16 mouse cellular contexts compared by ENCODE assay signal in genomic region chr10:64342702-64343379, GRCm38 (mm10).
DNase-seq lines count a peak whose midpoint lies in the region; ATAC-seq lines count a peak whose summit lies in the region.
"Had no signal": no experiment of that assay in that cellular context is flagged by ENCODE, and none has a peak within 500 bp of the region (broad histone marks: within the 10 kb centered on the region; RNA-seq: fewer than 3 reads in every experiment).

No protein-coding gene starts in this region.

- WGBS in kidney, embryonic 15.5 days, result 57% methylated on average over 4 of the region's 4 CpGs
- 42% methylated on average over 4 of the region's 4 CpGs for WGBS in embryonic facial prominence, embryonic 15.5 days
- WGBS in midbrain, embryonic 11.5 days, result 75% methylated on average over 4 of the region's 4 CpGs

- ATAC-seq in kidney, embryonic 15.5 days (replicated peaks; ENCODE audit: low FRiP score), result peak; percentile 75
- peak; percentile 43; the same call in 1 of the 2 replicates for ATAC-seq in embryonic facial prominence, embryonic 15.5 days (ENCODE audit: insufficient number of reproducible peaks, low FRiP score, low TSS enrichment, low read depth)
- no peak for ATAC-seq in midbrain, embryonic 11.5 days (ENCODE audit: low FRiP score)
- no peak for ATAC-seq in erythroblast, adult 5-6 weeks (replicated peaks; ENCODE audit: low FRiP score, poor library complexity, severe bottlenecking)
- ATAC-seq: activated CD4-positive, CD25-positive, alpha-beta regulatory T cell, adult 4 months; forebrain, postnatal 0 days; intestine, embryonic 16.5 days had no signal

- no peak overlapping the region for H3K4me3 ChIP-seq in kidney, embryonic 15.5 days (replicated peaks)
- H3K4me3 ChIP-seq in embryonic facial prominence, embryonic 15.5 days (replicated peaks), result no peak overlapping the region
- no peak overlapping the region for H3K4me3 ChIP-seq in midbrain, embryonic 11.5 days (ENCODE audit: low read depth, low read length)
- H3K4me3 ChIP-seq: hindbrain, embryonic 12.5 days; midbrain, embryonic 12.5 days had no signal

- no peak for DNase-seq in kidney, postnatal 25 days
- peak; percentile 15 for DNase-seq in 3T3-L1 (ENCODE audit: low read depth, low spot score)
- peak; percentile 24 to 49 for DNase-seq in left cerebral cortex, postnatal 36 days (ENCODE audit: low spot score in 2 of 2)
- no peak for DNase-seq in midbrain, embryonic 11.5 days (ENCODE audit: low spot score, missing footprints)
- no peak for DNase-seq in B cell, adult 2 months
- DNase-seq: cerebellum, adult 11 months; forebrain, postnatal 0 days; lung, postnatal 10 days had no signal

- H3K4me2 ChIP-seq in kidney, embryonic 15.5 days, result no peak overlapping the region
- H3K4me2 ChIP-seq in embryonic facial prominence, embryonic 15.5 days (replicated peaks), result no peak overlapping the region
- no peak overlapping the region for H3K4me2 ChIP-seq in midbrain, embryonic 11.5 days
- H3K4me2 ChIP-seq: hindbrain, embryonic 12.5 days; midbrain, embryonic 12.5 days had no signal

- H3K9ac ChIP-seq in kidney, embryonic 15.5 days, result no peak overlapping the region
- no peak overlapping the region for H3K9ac ChIP-seq in embryonic facial prominence, embryonic 15.5 days
- no peak overlapping the region for H3K9ac ChIP-seq in midbrain, embryonic 11.5 days (ENCODE audit: low read length)
- H3K9ac ChIP-seq: forebrain, postnatal 0 days; hindbrain, embryonic 12.5 days; liver, embryonic 14.5 days; midbrain, embryonic 12.5 days had no signal

- no peaks in the 10 kb centered on the region for H3K4me1 ChIP-seq in kidney, embryonic 15.5 days
- H3K4me1 ChIP-seq in embryonic facial prominence, embryonic 15.5 days, result no peaks in the 10 kb centered on the region
- no peaks in the 10 kb centered on the region for H3K4me1 ChIP-seq in midbrain, embryonic 11.5 days (ENCODE audit: control insufficient read depth, insufficient read depth, low read length)
- H3K4me1 ChIP-seq: hindbrain, embryonic 12.5 days; midbrain, embryonic 12.5 days had no signal

- H3K9me3 ChIP-seq in kidney, embryonic 15.5 days (replicated peaks), result no peaks in the 10 kb centered on the region
- no peaks in the 10 kb centered on the region for H3K9me3 ChIP-seq in embryonic facial prominence, embryonic 15.5 days (replicated peaks)
- H3K9me3 ChIP-seq in midbrain, embryonic 11.5 days (ENCODE audit: control insufficient read depth, low read length), result no peaks in the 10 kb centered on the region
- H3K9me3 ChIP-seq: hindbrain, embryonic 12.5 days; midbrain, embryonic 12.5 days had no signal

- intact Hi-C loops in left cerebral cortex, postnatal 36 days (cut with DNase I), result no loop called here

- no peaks in the 10 kb centered on the region for H3K36me3 ChIP-seq in kidney, embryonic 15.5 days
- no peaks in the 10 kb centered on the region for H3K36me3 ChIP-seq in embryonic facial prominence, embryonic 15.5 days
- no peaks in the 10 kb centered on the region for H3K36me3 ChIP-seq in midbrain, embryonic 11.5 days (ENCODE audit: control insufficient read depth, insufficient read depth, low read length)
- H3K36me3 ChIP-seq: hindbrain, embryonic 12.5 days; midbrain, embryonic 12.5 days had no signal

- H3K27ac ChIP-seq in kidney, embryonic 15.5 days, result no peak overlapping the region
- 0 out of 2 replicates have a peak overlapping the region, but pooled peaks have one; percentile 9 for H3K27ac ChIP-seq in embryonic facial prominence, embryonic 15.5 days (replicated peaks)
- no peak overlapping the region for H3K27ac ChIP-seq in midbrain, embryonic 11.5 days (ENCODE audit: low read depth, low read length)
- H3K27ac ChIP-seq: hindbrain, embryonic 12.5 days; liver, embryonic 14.5 days; midbrain, embryonic 12.5 days had no signal

- H3K27me3 ChIP-seq in kidney, embryonic 15.5 days, result no peaks in the 10 kb centered on the region
- no peaks in the 10 kb centered on the region for H3K27me3 ChIP-seq in embryonic facial prominence, embryonic 15.5 days
- no peaks in the 10 kb centered on the region for H3K27me3 ChIP-seq in midbrain, embryonic 11.5 days (ENCODE audit: control insufficient read depth, insufficient read depth, low read length)
- H3K27me3 ChIP-seq: hindbrain, embryonic 12.5 days; midbrain, embryonic 12.5 days had no signal

Comparison
In these comparisons a context has a peak if more than half of its experiments do, and no peak if none do; other contexts are left out.
1. ATAC-seq: peak in kidney, embryonic 15.5 days (single experiment) and embryonic facial prominence, embryonic 15.5 days (single experiment); none in midbrain, embryonic 11.5 days (single experiment) and erythroblast, adult 5-6 weeks (single experiment).
2. DNase-seq: peak in 3T3-L1 (single experiment) and left cerebral cortex, postnatal 36 days (2 of 2); none in kidney, postnatal 25 days (0 of 2), midbrain, embryonic 11.5 days (single experiment) and B cell, adult 2 months (0 of 2).